Mouse (Mus musculus): ENCODE measurements around the gene Olfr25.

Gene Olfr25

DNA sequence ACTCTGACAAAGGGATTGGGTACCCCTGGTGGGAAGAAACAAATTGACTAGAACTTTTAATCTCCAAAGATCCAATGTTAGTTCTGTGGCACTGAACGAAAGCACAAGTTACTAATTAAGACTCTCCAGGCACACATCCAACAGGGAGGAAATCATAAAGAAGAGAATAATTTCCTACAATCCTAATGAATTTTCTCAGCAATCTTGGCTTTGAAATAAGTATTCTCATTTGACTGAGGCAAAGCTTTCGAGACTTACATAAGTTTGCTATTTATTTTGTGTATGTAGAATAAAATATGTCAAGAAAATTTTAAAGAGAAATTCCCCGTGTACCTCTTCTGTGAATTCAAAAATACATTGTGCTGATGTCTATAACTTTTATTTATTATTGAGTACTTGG is at the start of gene Olfr25:
Olfr25 (plus strand) TSS at position 301 of the 400 bp plus-strand sequence.
- DNase-seq (ENCODE audit: low spot score in 2 of 2) = no peak

- DNase-seq (ENCODE audit: low spot score in 2 of 2) = no peak
Observed at GRCm38 (mm10) chr9:38290807-38291206, 38.1 kb upstream of the Olfr25 start, which contains the start of gene Olfr896-ps1. Olfr896-ps1 (plus strand) TSS chr9:38291107.

DNA sequence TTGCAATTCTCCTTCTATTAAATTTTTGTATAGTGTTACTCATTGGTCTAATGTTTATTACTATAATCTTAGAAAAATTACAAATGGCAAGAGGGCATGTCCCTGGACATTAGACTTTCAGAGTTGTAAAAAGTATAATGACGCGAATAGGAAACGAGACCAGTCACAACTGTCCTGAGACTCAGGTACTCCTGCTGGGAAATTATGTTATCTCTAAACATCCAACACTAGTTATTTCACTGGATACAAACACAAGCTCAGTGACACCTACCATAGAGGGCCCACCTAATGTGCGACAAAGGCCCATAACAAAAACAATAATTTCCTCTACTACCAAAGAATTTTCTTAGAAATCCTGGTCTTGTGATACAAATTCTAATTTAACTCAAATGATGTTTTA is 19.3 kb downstream of the Olfr25 start, which contains the start of gene Olfr898:
Olfr898 (plus strand) TSS at position 301 of the 400 bp plus-strand sequence.
- DNase-seq (ENCODE audit: low spot score in 2 of 2) = no peak

DNA sequence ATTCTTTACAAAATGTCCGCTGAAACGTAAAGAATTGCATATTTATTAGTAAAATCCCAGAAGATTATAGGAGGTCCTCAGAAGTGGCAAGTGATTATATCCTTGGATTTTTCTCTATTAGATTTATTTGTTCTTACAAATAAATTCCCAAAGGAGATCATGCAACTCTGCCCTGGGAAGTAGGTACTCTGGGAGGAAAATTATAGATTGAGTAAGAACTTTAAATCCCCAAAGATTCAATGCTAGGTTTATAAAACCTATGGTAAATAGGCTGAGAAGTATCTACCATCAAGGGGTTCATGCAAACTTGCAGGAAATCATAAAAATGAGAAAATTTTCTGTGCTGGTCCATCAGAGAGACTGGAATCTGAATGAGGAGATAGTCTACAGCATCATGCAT is 37.7 kb downstream of the Olfr25 start, which contains the start of gene Olfr250:
Olfr250 (plus strand) TSS at position 301 of the 400 bp plus-strand sequence.
- no peak for DNase-seq (ENCODE audit: low spot score in 2 of 2)

DNA sequence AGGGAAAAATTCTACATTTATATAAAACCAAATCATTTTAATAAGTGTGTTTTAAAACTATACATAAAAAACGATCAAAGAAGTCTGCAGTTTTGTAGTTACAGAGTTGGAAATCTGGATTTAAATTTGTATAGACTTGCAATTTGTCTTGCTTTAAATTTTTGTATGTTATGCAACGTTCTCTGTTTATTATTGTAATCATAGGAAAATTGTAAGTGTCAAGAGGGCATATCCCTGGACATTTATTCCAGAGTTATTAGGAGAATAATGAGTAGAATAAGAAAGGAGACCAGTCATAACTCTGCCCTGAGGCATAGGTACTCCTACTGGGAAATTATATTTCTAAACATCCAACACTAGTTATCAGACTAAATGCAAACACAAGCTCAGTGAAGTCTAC is 47.9 kb downstream of the Olfr25 start, which contains the start of gene Olfr251:
Olfr251 (plus strand) TSS at position 301 of the 400 bp plus-strand sequence.
- no peak for DNase-seq (ENCODE audit: low spot score in 2 of 2)

Measured in thymus, postnatal 10 days (tissue).